Mouse (Mus musculus): ENCODE measurements around the gene Gramd1a.

GRCm38 (mm10) chr7:31160763-31161162 is 5.1 kb upstream of the Gramd1a start:
- TF ChIP-seq POLR2A (IDR thresholded peaks at IDR 0.05; ENCODE audit: extremely low read depth, insufficient read depth, low read length) = no peak
- TF ChIP-seq CTCF (IDR thresholded peaks at IDR 0.05; ENCODE audit: low read depth, low read length) = no peak
